Mouse (Mus musculus): ENCODE data around the gene Slc44a1.

DNA sequence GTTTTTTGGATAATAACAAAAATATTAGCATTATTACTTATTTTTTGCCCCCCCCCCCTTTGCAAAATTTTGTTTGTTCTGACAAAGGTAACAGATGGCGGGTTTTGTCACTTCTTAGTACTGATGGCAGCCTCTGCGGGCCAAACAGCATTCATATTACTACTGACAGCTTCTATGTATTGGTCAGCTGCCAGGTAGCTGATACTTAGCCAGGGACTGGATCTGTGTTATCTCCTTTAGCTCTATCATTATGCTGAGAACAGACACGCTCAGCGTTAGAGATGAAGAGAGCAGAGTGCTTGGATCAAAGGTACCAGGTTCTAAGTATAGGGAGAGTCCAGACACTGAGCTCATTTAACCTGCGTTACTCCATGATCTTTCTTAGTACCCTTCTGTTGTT lies 48.6 kb downstream of the Slc44a1 start:
- TF ChIP-seq CTCF (IDR thresholded peaks at IDR 0.05; ENCODE audit: extremely low read depth, insufficient read length, insufficient replicate concordance, low read depth, low read length) (no peak), POLR2A (IDR thresholded peaks at IDR 0.05; ENCODE audit: low read depth, low read length) (no peak)

Measured in small intestine, adult 2 months (tissue).